Mouse (Mus musculus) limb, embryonic 13.5 days (tissue): Measurements from ENCODE around the gene Tpst1. TPM values are rescaled to one million over a fixed set of nuclear protein-coding genes. Genes with fewer than 3 reads are reported as not detected.

Experiments used
- ATAC-seq: fragments of 200-750 bp; cut with Nextera tagmentation; 2 replicates; pipeline ENCODE4 v1.8.0; 2017; ENCODE audit warnings: low read depth, moderate number of reproducible peaks, moderate TSS enrichment; ENCODE audit not compliant: low FRiP score
- H3K27ac ChIP-seq: fragments of 300-500 bp; sonication (generic); 2 replicates; pipeline ENCODE4 v1.5.1; 2015; ENCODE audit warnings: inconsistent platforms, mild to moderate bottlenecking, moderate library complexity
- H3K27me3 ChIP-seq: fragments of 300-500 bp; sonication (generic); 2 replicates; pipeline ENCODE4 v1.6.1; 2015; ENCODE audit warnings: mild to moderate bottlenecking, inconsistent platforms
- H3K36me3 ChIP-seq: fragments of 300-500 bp; sonication (generic); 2 replicates; pipeline ENCODE4 v1.6.1; 2015; ENCODE audit warnings: inconsistent platforms, mild to moderate bottlenecking, moderate library complexity
- H3K4me1 ChIP-seq: fragments of 300-500 bp; sonication (generic); 2 replicates; pipeline ENCODE4 v1.6.1; 2015; ENCODE audit warnings: inconsistent platforms
- H3K4me2 ChIP-seq: fragments of 300-500 bp; sonication (generic); replicated peaks from 2 replicates; pipeline ENCODE4 v1.6.1; 2015; ENCODE audit warnings: inconsistent platforms, mild to moderate bottlenecking, moderate library complexity
- H3K4me3 ChIP-seq: fragments of 300-500 bp; sonication (generic); 2 replicates; pipeline ENCODE4 v1.5.1; 2015; ENCODE audit warnings: moderate library complexity, mild to moderate bottlenecking, inconsistent platforms
- H3K9ac ChIP-seq: fragments of 300-500 bp; sonication (generic); 2 replicates; pipeline ENCODE4 v1.6.1; 2015; ENCODE audit warnings: mild to moderate bottlenecking, inconsistent platforms
- H3K9me3 ChIP-seq: fragments of 300-500 bp; sonication (generic); 2 replicates; pipeline ENCODE4 v1.6.1; 2016; ENCODE audit warnings: inconsistent platforms
- WGBS: fragments of 180-500 bp; shearing (Covaris S2); methylation state at CpG from one replicate; pipeline ENCODE4 v1.1.7; 2015; 5-methylcytosine and 5-hydroxymethylcytosine counted together
- polyA plus RNA-seq: library from polyadenylated mRNA; unstranded; fragments of >200 nt; fragmentation: Nextera tagmentation; extraction: Ambion mirVana; gene quantifications from 2 replicates; pipeline ENCODE4 v1.2.1, GENCODE M21; 2015

The Tpst1 gene
- polyA plus RNA-seq, 1 experiment from 2014 or later, result 104 TPM

- Histone ChIP-seq H3K27me3 (no peaks in the 10 kb centered on the region), H3K9ac (peak overlapping the region; percentile 94), H3K4me3 (peak overlapping the region; percentile 78), H3K4me2 (peak overlapping the region; percentile 76), H3K27ac (no peak overlapping the region), H3K9me3 (0 out of 2 replicates have a peak, but pooled peaks cover 6% of the 10 kb centered on the region), H3K4me1 (peaks cover 31% of the 10 kb centered on the region), H3K36me3 (peaks cover 16% of the 10 kb centered on the region)
- no peak for ATAC-seq
- 68% methylated on average over 16 of the region's 16 CpGs for WGBS
These were observed 7.0 kb downstream of the Tpst1 start for GRCm38 (mm10) chr5:130080051-130080681.

DNA sequence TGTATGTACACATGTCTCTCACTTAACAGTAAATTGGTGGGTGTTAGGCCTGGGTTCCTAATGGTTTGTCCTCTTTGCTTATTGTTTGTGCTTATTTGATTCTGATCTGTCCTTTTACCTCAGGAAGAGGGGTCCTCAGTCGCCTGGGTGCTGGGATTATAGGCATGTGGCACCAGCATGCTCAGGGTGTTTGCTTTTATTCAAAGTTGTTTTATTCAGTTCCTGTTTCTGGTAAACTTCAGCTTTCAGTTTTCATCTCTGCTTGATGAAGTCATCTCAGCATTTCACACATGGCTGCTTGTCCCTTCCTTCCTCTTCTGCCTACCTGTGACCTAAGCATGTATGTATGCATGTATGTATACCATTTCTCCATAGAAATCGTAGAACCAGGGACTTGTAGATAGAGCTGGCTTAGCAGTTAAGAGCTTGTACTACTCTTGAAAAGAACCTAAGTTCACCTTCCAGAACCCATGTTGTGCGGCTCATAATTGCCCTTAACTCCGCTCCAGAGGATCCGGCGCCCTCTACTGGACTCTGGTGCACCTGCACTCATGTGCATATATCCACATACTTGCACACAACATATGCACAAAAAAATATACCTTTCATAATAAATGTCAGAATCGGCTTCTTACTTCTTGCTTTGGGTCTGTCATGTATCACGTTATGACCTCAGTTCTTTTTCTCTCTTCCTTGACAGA, 8.2 kb downstream of the Tpst1 start:
- Histone ChIP-seq H3K4me3 (0 out of 2 replicates have a peak overlapping the region, but pooled peaks have one; percentile 78), H3K36me3 (peaks cover 26% of the 10 kb centered on the region), H3K9me3 (0 out of 2 replicates have a peak, but pooled peaks cover 6% of the 10 kb centered on the region), H3K4me1 (peaks cover 31% of the 10 kb centered on the region), H3K27ac (no peak overlapping the region), H3K9ac (no peak overlapping the region), H3K27me3 (no peaks in the 10 kb centered on the region), H3K4me2 (no peak overlapping the region)
- 98% methylated on average over 8 of the region's 8 CpGs for WGBS
- no peak for ATAC-seq

- no peak for ATAC-seq
- Histone ChIP-seq H3K9me3 (0 out of 2 replicates have a peak, but pooled peaks cover 6% of the 10 kb centered on the region), H3K36me3 (peaks cover 29% of the 10 kb centered on the region), H3K27me3 (no peaks in the 10 kb centered on the region), H3K4me2 (no peak overlapping the region), H3K4me3 (no peak overlapping the region), H3K9ac (no peak overlapping the region), H3K4me1 (peaks cover 31% of the 10 kb centered on the region), H3K27ac (no peak overlapping the region)
- 73% methylated on average over 4 of the region's 4 CpGs for WGBS
These were observed 9.3 kb downstream of the Tpst1 start for GRCm38 (mm10) chr5:130082431-130082830.

GRCm38 (mm10) chr5:130084271-130084670, 11.1 kb downstream of the Tpst1 start:
- no peak for ATAC-seq
- 78% methylated on average over 3 of the region's 3 CpGs for WGBS
- Histone ChIP-seq H3K9me3 (0 out of 2 replicates have a peak, but pooled peaks cover 6% of the 10 kb centered on the region), H3K4me3 (no peak overlapping the region), H3K4me2 (no peak overlapping the region), H3K27me3 (no peaks in the 10 kb centered on the region), H3K36me3 (peaks cover 32% of the 10 kb centered on the region), H3K27ac (no peak overlapping the region), H3K9ac (no peak overlapping the region), H3K4me1 (peaks cover 31% of the 10 kb centered on the region)

DNA sequence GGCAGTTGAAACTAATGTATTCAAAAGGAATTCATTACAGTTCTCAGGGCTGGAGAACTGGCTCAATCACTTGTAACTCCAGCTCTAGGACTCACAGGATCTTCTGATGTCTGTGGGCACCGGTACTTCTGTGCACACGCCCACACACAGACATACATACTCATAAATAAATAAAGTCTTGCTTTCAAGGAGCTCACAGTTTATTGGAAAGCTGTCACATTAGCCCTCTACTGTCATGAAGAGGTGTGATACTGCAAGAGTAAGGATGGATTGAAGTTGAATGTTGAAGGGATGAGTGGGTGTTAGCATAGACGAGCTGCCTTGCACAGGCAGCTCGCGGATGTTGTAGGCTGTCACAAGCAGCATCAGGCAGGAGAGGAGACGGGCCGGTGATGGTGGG, 14.9 kb downstream of the Tpst1 start:
- no peak overlapping the region for H3K9ac ChIP-seq
- H3K9me3 ChIP-seq, result no peaks in the 10 kb centered on the region
- no peak overlapping the region for H3K4me2 ChIP-seq
- WGBS, result 86% methylated on average over 7 of the region's 7 CpGs
- no peak overlapping the region for H3K4me3 ChIP-seq
- no peak for ATAC-seq
- H3K27me3 ChIP-seq, result no peaks in the 10 kb centered on the region
- peaks cover 16% of the 10 kb centered on the region for H3K4me1 ChIP-seq
- H3K36me3 ChIP-seq, result peaks cover 43% of the 10 kb centered on the region
- no peak overlapping the region for H3K27ac ChIP-seq

DNA sequence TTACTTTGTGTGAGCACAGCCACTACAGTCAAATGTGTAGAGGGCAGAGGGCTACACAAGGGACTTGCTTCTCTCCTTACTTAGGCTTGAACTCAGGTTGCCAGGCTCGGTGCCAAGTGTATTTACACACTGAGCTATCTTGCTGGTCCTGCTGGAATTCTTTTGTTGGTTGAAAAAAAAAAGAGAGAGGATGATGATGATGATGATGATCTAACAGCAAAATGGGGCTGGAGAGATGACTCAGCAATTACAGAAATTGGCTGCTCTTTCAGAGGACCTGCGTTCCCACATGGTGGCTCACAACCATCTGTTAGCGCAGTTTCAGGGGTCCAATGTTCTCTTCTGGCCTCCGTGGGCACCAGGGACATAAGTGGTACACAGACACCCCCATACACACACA, 15.5 kb downstream of the Tpst1 start:
- no peak for ATAC-seq
- Histone ChIP-seq H3K27ac (no peak overlapping the region), H3K27me3 (no peaks in the 10 kb centered on the region), H3K36me3 (peaks cover 47% of the 10 kb centered on the region), H3K4me1 (peaks cover 10% of the 10 kb centered on the region), H3K9ac (no peak overlapping the region), H3K9me3 (no peaks in the 10 kb centered on the region), H3K4me2 (no peak overlapping the region), H3K4me3 (no peak overlapping the region)
- 86% methylated on average over 4 of the region's 4 CpGs for WGBS

DNA sequence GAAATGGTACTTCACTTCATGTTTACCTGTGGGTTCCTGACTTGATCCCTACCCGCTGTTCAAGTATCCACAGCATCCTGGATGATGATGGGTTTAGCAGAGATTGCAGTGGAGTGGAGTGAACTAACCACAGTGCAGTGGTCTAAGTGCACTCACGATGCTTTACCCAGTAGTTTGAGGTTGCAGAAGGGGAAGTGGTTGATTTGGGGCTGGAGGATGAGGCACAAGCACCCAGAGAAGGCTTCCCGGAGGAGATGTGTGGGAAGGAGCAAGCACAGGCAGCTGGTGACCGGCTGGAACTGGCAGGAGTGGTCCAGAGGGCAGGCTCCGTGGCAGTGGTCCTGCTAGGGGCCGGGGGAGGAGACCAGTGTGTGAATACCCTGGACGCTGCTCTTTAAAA, 16.1 kb downstream of the Tpst1 start:
- peaks cover 51% of the 10 kb centered on the region for H3K36me3 ChIP-seq
- peaks cover 5% of the 10 kb centered on the region; the same call in 1 of the 2 replicates for H3K4me1 ChIP-seq
- H3K27me3 ChIP-seq, result no peaks in the 10 kb centered on the region
- ATAC-seq, result no peak
- no peak overlapping the region for H3K9ac ChIP-seq
- no peak overlapping the region for H3K4me2 ChIP-seq
- no peak overlapping the region for H3K4me3 ChIP-seq
- peak overlapping the region; percentile 63; the same call in 1 of the 2 replicates for H3K27ac ChIP-seq
- H3K9me3 ChIP-seq, result no peaks in the 10 kb centered on the region
- WGBS, result 64% methylated on average over 7 of the region's 7 CpGs

DNA sequence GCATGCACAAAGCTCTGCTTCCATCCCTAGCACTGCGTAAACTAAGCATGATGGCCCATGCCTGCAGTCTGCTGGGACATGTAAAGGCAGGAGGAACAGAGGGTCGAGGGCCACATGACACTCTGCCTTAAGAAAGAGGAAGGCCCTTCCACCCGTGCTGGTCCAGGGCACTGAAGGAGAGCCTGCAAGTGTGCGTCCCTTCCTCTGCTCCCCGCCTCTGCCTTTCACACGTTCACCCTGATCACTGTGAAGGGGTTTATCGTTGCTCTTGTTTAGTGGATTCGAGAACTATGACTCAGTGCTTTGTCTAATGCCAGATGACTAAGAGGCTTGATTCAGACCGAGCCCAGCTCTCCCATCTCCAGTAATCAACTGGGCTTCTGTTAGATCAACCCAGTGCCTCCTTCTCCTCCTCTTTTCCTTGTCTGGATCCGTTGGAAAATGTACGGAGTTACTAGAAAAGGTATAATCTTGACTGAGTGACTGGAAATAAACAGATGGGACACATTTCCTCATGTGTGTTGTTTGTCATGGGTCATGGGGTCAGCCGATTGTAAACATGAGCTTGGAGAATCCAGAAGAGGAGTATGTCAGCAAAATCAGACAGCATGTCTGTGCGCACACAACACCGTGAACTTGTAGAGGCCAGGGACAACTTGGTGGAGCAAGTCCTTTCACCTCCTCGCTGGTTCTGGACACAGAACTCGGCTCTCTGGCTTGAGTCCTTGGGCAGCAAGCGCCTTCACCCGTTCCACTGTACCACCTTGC, 16.7 kb downstream of the Tpst1 start:
- H3K36me3 ChIP-seq, result peaks cover 48% of the 10 kb centered on the region
- no peak overlapping the region for H3K4me2 ChIP-seq
- no peak overlapping the region for H3K9ac ChIP-seq
- no peaks in the 10 kb centered on the region for H3K4me1 ChIP-seq
- 88% methylated on average over 18 of the region's 18 CpGs for WGBS
- no peaks in the 10 kb centered on the region for H3K27me3 ChIP-seq
- H3K9me3 ChIP-seq, result no peaks in the 10 kb centered on the region
- ATAC-seq, result no peak
- no peak overlapping the region for H3K4me3 ChIP-seq
- peak overlapping the region; percentile 63; the same call in 1 of the 2 replicates for H3K27ac ChIP-seq

DNA sequence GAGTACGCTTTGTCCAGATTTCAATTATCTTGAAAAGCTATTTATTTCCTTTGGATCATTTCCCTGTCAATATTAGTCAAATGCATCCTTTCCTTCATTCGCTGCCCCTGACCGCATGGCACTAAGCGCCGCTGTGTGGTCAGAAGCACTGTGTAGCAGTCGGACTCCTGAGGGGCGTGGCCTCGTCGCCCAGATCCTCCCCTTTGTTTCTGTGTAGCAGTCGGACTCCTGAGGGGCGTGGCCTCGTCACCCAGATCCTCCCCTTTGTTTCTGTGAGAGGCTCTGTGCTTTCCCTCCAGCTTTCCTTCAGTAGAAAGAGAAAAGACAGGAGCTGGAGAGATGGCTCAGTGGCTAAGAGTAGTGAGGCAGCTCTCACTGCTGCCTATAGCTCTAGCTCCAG, 23.6 kb downstream of the Tpst1 start:
- ATAC-seq, result no peak
- H3K4me3 ChIP-seq, result no peak overlapping the region
- no peak overlapping the region for H3K27ac ChIP-seq
- no peaks in the 10 kb centered on the region for H3K27me3 ChIP-seq
- peaks cover 19% of the 10 kb centered on the region for H3K36me3 ChIP-seq
- WGBS, result 81% methylated on average over 12 of the region's 12 CpGs
- H3K4me2 ChIP-seq, result no peak overlapping the region
- H3K9me3 ChIP-seq, result no peaks in the 10 kb centered on the region
- H3K9ac ChIP-seq, result no peak overlapping the region
- no peaks in the 10 kb centered on the region for H3K4me1 ChIP-seq

GRCm38 (mm10) chr5:130097837-130098236, 24.7 kb downstream of the Tpst1 start:
- H3K9me3 ChIP-seq, result no peaks in the 10 kb centered on the region
- peaks cover 25% of the 10 kb centered on the region for H3K36me3 ChIP-seq
- H3K4me1 ChIP-seq, result no peaks in the 10 kb centered on the region
- H3K4me2 ChIP-seq, result no peak overlapping the region
- no peak for ATAC-seq
- no peak overlapping the region for H3K4me3 ChIP-seq
- no peak overlapping the region for H3K27ac ChIP-seq
- WGBS, result 90% methylated on average over 2 of the region's 2 CpGs
- no peaks in the 10 kb centered on the region for H3K27me3 ChIP-seq
- no peak overlapping the region for H3K9ac ChIP-seq

- 95% methylated on average over 17 of the region's 17 CpGs for WGBS
- no peak overlapping the region for H3K27ac ChIP-seq
- H3K9ac ChIP-seq, result no peak overlapping the region
- peaks cover 34% of the 10 kb centered on the region for H3K36me3 ChIP-seq
- no peak overlapping the region for H3K4me3 ChIP-seq
- H3K4me2 ChIP-seq, result no peak overlapping the region
- H3K9me3 ChIP-seq, result no peaks in the 10 kb centered on the region
- no peak for ATAC-seq
- no peaks in the 10 kb centered on the region for H3K27me3 ChIP-seq
- peaks cover 5% of the 10 kb centered on the region; the same call in 1 of the 2 replicates for H3K4me1 ChIP-seq
These were observed 28.6 kb downstream of the Tpst1 start for GRCm38 (mm10) chr5:130101724-130102123.

DNA sequence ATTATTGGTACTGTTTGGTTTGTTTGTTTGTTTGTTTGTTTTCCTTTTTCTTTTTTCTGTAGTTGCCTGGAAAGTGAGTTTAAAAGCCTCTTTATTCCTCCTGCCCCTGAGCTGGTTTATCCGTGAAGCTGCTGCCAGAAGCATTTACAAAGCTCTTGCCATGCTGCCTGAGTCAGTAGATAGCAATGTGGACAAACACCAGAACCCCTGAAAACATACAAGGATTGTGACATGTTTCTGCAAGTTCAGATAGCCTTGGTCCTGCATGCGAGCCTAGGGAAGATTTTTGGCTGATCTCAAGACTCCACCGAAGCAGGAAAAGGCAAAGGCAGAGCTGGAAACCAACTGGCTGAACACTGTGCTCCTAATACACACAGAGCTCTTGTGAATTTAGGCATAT, 36.2 kb downstream of the Tpst1 start:
- Histone ChIP-seq H3K4me3 (no peak overlapping the region), H3K4me1 (peaks cover 22% of the 10 kb centered on the region), H3K4me2 (no peak overlapping the region), H3K36me3 (peaks cover 38% of the 10 kb centered on the region), H3K27me3 (no peaks in the 10 kb centered on the region), H3K9ac (no peak overlapping the region), H3K9me3 (no peaks in the 10 kb centered on the region), H3K27ac (no peak overlapping the region)
- no peak for ATAC-seq
- WGBS, result 85% methylated on average over 3 of the region's 3 CpGs
